In genomic region chr11:87573751-87574150, GRCm38 (mm10) we compare ENCODE assay signal across 1 mouse cellular context.
TF ChIP-seq lines count a peak whose summit lies in the region.

No protein-coding gene starts in this region.

TF ChIP-seq in CH12.LX, 34 proteins besides CTCF, POLR2A, EP300 and RAD21 (continued from another document):
- TF ChIP-seq UBTF (IDR thresholded peaks at IDR 0.05; ENCODE audit: low read depth, low read length) (no peak), TBP (conservative IDR thresholded peaks at IDR 0.05; ENCODE audit: low read depth, low read length) (no peak), SMC3 (IDR thresholded peaks at IDR 0.05; ENCODE audit: low read depth, low read length) (no peak), ETS1 (conservative IDR thresholded peaks at IDR 0.05; ENCODE audit: low read depth, low read length) (0 out of 2 replicates have a peak, but pooled peaks have one; percentile 36), SIN3A (IDR thresholded peaks at IDR 0.05; ENCODE audit: low read length) (0 out of 2 replicates have a peak, but pooled peaks have one; percentile 48), ZNF384 (IDR thresholded peaks at IDR 0.05; ENCODE audit: low read depth, low read length) (no peak), NRF1 (IDR thresholded peaks at IDR 0.05; ENCODE audit: low read depth, low read length) (peak; percentile 11; the same call in 1 of the 2 replicates), CHD2 (IDR thresholded peaks at IDR 0.05; ENCODE audit: low read length) (0 out of 2 replicates have a peak, but pooled peaks have one; percentile 23), MYC (IDR thresholded peaks at IDR 0.05; ENCODE audit: low read depth, low read length) (no peak)
